Mouse (Mus musculus) heart, embryonic 14.5 days (tissue): Measurements from ENCODE around the gene Anks1. TPM values are rescaled to one million over a fixed set of nuclear protein-coding genes. Genes with fewer than 3 reads are reported as not detected.
"Not testable (repeated sequence)": the region's sequence is repeated elsewhere in the genome, so short reads cannot be mapped to it uniquely, and the experiment has no call there.

Source experiments
- ATAC-seq: fragments of 200-750 bp; cut with Nextera tagmentation; 2 replicates; pipeline ENCODE4 v1.8.0; 2017; ENCODE audit warnings: low read depth, moderate TSS enrichment; ENCODE audit not compliant: insufficient number of reproducible peaks, insufficient read depth, low FRiP score
- H3K27ac ChIP-seq, 2 experiments: fragments of 200-500 bp in 1 of 2; fragments of 300-500 bp in 1 of 2; sonication (generic) in 1 of 2; replicated peaks in 1 of 2; 2 replicates each; pipeline ENCODE4 v1.5.1; 2012 to 2014; ENCODE audit warnings: low read depth in 2 of 2, low read length in 2 of 2, control low read depth in 1 of 2, mild to moderate bottlenecking in 1 of 2, mixed read lengths in 1 of 2; ENCODE audit not compliant: control insufficient read depth in 1 of 2, insufficient read depth in 1 of 2
- H3K27me3 ChIP-seq: fragments of 300-500 bp; sonication (generic); 2 replicates; pipeline ENCODE4 v1.6.1; 2014; ENCODE audit warnings: mild to moderate bottlenecking, low read length, control low read depth; ENCODE audit not compliant: control insufficient read depth, insufficient read depth
- H3K36me3 ChIP-seq: fragments of 300-500 bp; sonication (generic); 2 replicates; pipeline ENCODE4 v1.6.1; 2014; ENCODE audit warnings: mild to moderate bottlenecking, control low read depth, low read length, mixed read lengths; ENCODE audit not compliant: control insufficient read depth, insufficient read depth
- H3K4me1 ChIP-seq, 2 experiments: fragments of 200-500 bp in 1 of 2; fragments of 300-500 bp in 1 of 2; sonication (generic) in 1 of 2; 2 replicates each; pipeline ENCODE4 v1.6.1; 2012 to 2014; ENCODE audit warnings: low read length in 2 of 2, control low read depth in 1 of 2, mixed read lengths in 1 of 2; ENCODE audit not compliant: control insufficient read depth in 2 of 2, insufficient read depth in 2 of 2
- H3K4me2 ChIP-seq: fragments of 300-500 bp; sonication (generic); 2 replicates; pipeline ENCODE4 v1.6.1; 2014; ENCODE audit warnings: mild to moderate bottlenecking, low read length
- H3K4me3 ChIP-seq, 2 experiments: fragments of 200-500 bp in 1 of 2; fragments of 300-500 bp in 1 of 2; sonication (generic) in 1 of 2; 2 replicates each; pipeline ENCODE4 v1.5.1; 2012 to 2014; ENCODE audit warnings: low read length in 2 of 2, mild to moderate bottlenecking in 2 of 2, control low read depth in 1 of 2, low read depth in 1 of 2, moderate library complexity in 1 of 2; ENCODE audit not compliant: control insufficient read depth in 1 of 2, insufficient read depth in 1 of 2
- H3K9ac ChIP-seq: fragments of 300-500 bp; sonication (generic); 2 replicates; pipeline ENCODE4 v1.6.1; 2014; ENCODE audit warnings: mild to moderate bottlenecking, low read length
- H3K9me3 ChIP-seq: fragments of 300-500 bp; sonication (generic); 2 replicates; pipeline ENCODE4 v1.6.1; 2016; ENCODE audit warnings: low read length, control low read depth; ENCODE audit not compliant: control insufficient read depth
- WGBS: fragments of 180-500 bp; shearing (Covaris S2); extraction: QIAGEN DNeasy Blood & Tissue Kit; methylation state at CpG from one replicate; pipeline ENCODE4 v1.1.7; 2014; 5-methylcytosine and 5-hydroxymethylcytosine counted together
- polyA plus RNA-seq: library from polyadenylated mRNA; unstranded; fragments of >200 nt; fragmentation: Nextera tagmentation; extraction: Ambion mirVana; gene quantifications from 2 replicates; pipeline ENCODE4 v1.2.1, GENCODE M21; 2014

Gene Anks1
- polyA plus RNA-seq, 1 experiment from 2014 or later = 11.8 TPM

DNA sequence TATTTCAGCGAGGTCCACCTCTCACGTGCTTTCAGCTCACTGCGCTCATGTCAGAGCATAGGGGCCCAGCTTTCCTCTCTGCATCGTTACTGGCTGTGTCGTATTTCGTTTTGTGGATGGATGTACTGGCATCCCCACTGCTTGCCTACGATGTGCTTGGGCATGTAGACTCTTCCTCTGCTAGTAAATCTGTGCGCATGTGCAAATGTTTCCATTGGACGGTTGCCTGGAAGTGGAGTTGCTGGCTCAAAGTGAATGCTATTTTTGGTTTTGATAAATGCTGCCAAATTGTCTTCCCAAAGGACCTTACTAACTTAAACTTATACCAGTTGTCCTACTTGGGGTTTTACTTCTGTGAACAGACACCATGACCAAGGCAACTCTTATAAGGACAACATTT, 62.4 kb downstream of the Anks1 start:
- Histone ChIP-seq H3K9ac (no peak overlapping the region), H3K9me3 (no peaks in the 10 kb centered on the region), H3K36me3 (peaks cover 14% of the 10 kb centered on the region), H3K27ac (peak overlapping the region in 1 of 2 experiments; percentile 77; a peak in 2 of 4 replicates), H3K27me3 (no peaks in the 10 kb centered on the region), H3K4me2 (no peak overlapping the region), H3K4me1 (peaks cover 45 to 55% of the 10 kb centered on the region in 2 experiments), H3K4me3 (no peak overlapping the region)
- no peak; the same call in 1 of the 2 replicates for ATAC-seq
- WGBS = 65% methylated on average over 9 of the region's 9 CpGs

GRCm38 (mm10) chr17:27973337-27973736, 64.2 kb downstream of the Anks1 start:
- Histone ChIP-seq H3K4me2 (no peak overlapping the region), H3K27me3 (no peaks in the 10 kb centered on the region), H3K36me3 (peaks cover 32% of the 10 kb centered on the region), H3K27ac (peak overlapping the region; percentile 55 to 77), H3K9ac (no peak overlapping the region), H3K4me3 (no peak overlapping the region), H3K9me3 (no peaks in the 10 kb centered on the region), H3K4me1 (peaks cover 37 to 52% of the 10 kb centered on the region in 2 experiments)
- no peak for ATAC-seq
- 36% methylated on average over 4 of the region's 4 CpGs for WGBS

GRCm38 (mm10) chr17:27976266-27976665, 67.2 kb downstream of the Anks1 start:
- H3K4me3 ChIP-seq = no peak overlapping the region
- peaks cover 41% of the 10 kb centered on the region for H3K36me3 ChIP-seq
- no peak overlapping the region for H3K4me2 ChIP-seq
- ATAC-seq = no peak
- H3K9me3 ChIP-seq = no peaks in the 10 kb centered on the region
- H3K9ac ChIP-seq = no peak overlapping the region
- WGBS = 86% methylated on average over 14 of the region's 14 CpGs
- no peaks in the 10 kb centered on the region for H3K27me3 ChIP-seq
- H3K4me1 ChIP-seq = peaks cover 18 to 31% of the 10 kb centered on the region in 2 experiments
- no peak overlapping the region for H3K27ac ChIP-seq

- WGBS = 87% methylated on average over 3 of the region's 3 CpGs
- Histone ChIP-seq H3K9me3 (no peaks in the 10 kb centered on the region), H3K4me2 (no peak overlapping the region), H3K36me3 (peaks cover 41% of the 10 kb centered on the region), H3K4me3 (no peak overlapping the region), H3K9ac (no peak overlapping the region), H3K27ac (no peak overlapping the region), H3K27me3 (no peaks in the 10 kb centered on the region), H3K4me1 (peaks cover 14 to 22% of the 10 kb centered on the region in 2 experiments)
- ATAC-seq = no peak
Measured at GRCm38 (mm10) chr17:27977008-27977636, 68.0 kb downstream of the Anks1 start.

DNA sequence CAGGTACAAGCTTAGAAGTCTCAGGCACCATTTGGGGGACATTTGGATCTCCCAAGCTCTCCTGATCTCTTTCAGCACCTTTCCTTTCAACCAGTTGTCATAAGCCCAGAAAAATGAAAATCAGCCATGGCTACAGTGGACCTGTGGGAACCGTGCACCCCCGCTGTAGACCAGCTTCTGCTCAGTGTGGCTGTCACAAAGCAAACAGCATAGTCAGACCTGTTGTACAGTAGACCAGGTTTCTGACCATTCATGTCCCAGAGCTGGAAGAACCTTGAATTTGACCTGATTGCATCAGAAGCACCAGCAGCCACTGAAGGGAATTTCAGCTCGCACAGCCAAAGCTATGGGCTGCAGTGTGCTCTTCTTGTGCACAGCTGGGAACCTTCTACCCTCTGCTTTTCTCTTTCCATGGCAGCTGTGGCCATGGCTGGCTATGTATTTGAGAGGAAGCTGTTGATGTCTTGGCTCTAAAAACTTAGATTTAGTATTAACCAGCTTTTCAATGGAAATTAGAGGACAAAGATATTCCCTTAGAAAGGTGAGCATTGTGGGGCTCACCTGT, 71.4 kb downstream of the Anks1 start:
- H3K36me3 ChIP-seq = peaks cover 44% of the 10 kb centered on the region
- no peak overlapping the region for H3K9ac ChIP-seq
- H3K4me2 ChIP-seq = no peak overlapping the region
- ATAC-seq = no peak
- H3K9me3 ChIP-seq = no peaks in the 10 kb centered on the region
- H3K4me1 ChIP-seq = no peaks in the 10 kb centered on the region
- no peak overlapping the region for H3K27ac ChIP-seq
- 99% methylated on average over 3 of the region's 3 CpGs for WGBS
- H3K4me3 ChIP-seq = no peak overlapping the region
- H3K27me3 ChIP-seq = no peaks in the 10 kb centered on the region

GRCm38 (mm10) chr17:27981451-27982069, 72.5 kb downstream of the Anks1 start:
- no peak overlapping the region for H3K27ac ChIP-seq
- H3K9ac ChIP-seq = no peak overlapping the region
- WGBS = 80% methylated on average over 5 of the region's 5 CpGs
- H3K4me2 ChIP-seq = no peak overlapping the region
- no peak overlapping the region for H3K4me3 ChIP-seq
- no peaks in the 10 kb centered on the region for H3K27me3 ChIP-seq
- no peaks in the 10 kb centered on the region for H3K4me1 ChIP-seq
- ATAC-seq = no peak
- H3K36me3 ChIP-seq = peaks cover 46% of the 10 kb centered on the region
- H3K9me3 ChIP-seq = no peaks in the 10 kb centered on the region

- H3K4me2 ChIP-seq, ATAC-seq, H3K27ac ChIP-seq, H3K9ac ChIP-seq, H3K4me1 ChIP-seq, H3K9me3 ChIP-seq, H3K27me3 ChIP-seq, H3K4me3 ChIP-seq: not testable (repeated sequence)
- peaks cover 46% of the 10 kb centered on the region for H3K36me3 ChIP-seq
- WGBS = 86% methylated on average over 13 of the region's 14 CpGs
Measured at GRCm38 (mm10) chr17:27982070-27982457, 73.0 kb downstream of the Anks1 start.
